Mouse (Mus musculus): ENCODE data around the gene Gm28035. TPM values are rescaled to one million over a fixed set of nuclear protein-coding genes. Genes with fewer than 3 reads are reported as not detected.

Gm28035 gene
- polyA plus RNA-seq, 1 experiment from 2014 or later, result 0.30 TPM

Other genes starting within 250 kb of the Gm28035 start
- gene Wdr34, start 191.7 kb upstream of the Gm28035 start, polyA plus RNA-seq (2015; fragmentation: Nextera tagmentation; extraction: Ambion mirVana), result 23.2 and 26.1 TPM in 2 replicates
- gene Set, start 183.2 kb upstream of the Gm28035 start, polyA plus RNA-seq (2015; fragmentation: Nextera tagmentation; extraction: Ambion mirVana), result 324 and 336 TPM in 2 replicates
- 8.9 and 9.6 TPM in 2 replicates for gene Pkn3, start 162.9 kb upstream of the Gm28035 start, polyA plus RNA-seq (2015; fragmentation: Nextera tagmentation; extraction: Ambion mirVana)
- 37.4 and 41.4 TPM in 2 replicates for gene Zdhhc12, start 146.9 kb upstream of the Gm28035 start, polyA plus RNA-seq (2015; fragmentation: Nextera tagmentation; extraction: Ambion mirVana)
- gene Zer1, start 116.0 kb upstream of the Gm28035 start, polyA plus RNA-seq (2015; fragmentation: Nextera tagmentation; extraction: Ambion mirVana), result 5.1 and 5.4 TPM in 2 replicates
- 5.2 and 5.4 TPM in 2 replicates for gene Tbc1d13, start 106.8 kb upstream of the Gm28035 start, polyA plus RNA-seq (2015; fragmentation: Nextera tagmentation; extraction: Ambion mirVana)
- 17.5 and 19.0 TPM in 2 replicates for gene Endog, start 69.1 kb upstream of the Gm28035 start, polyA plus RNA-seq (2015; fragmentation: Nextera tagmentation; extraction: Ambion mirVana)
- gene Spout1, start 62.1 kb upstream of the Gm28035 start, polyA plus RNA-seq (2015; fragmentation: Nextera tagmentation; extraction: Ambion mirVana), result 62.7 and 65.6 TPM in 2 replicates
- gene Kyat1, start 34.7 kb upstream of the Gm28035 start, polyA plus RNA-seq (2015; fragmentation: Nextera tagmentation; extraction: Ambion mirVana), result 25.8 and 39.2 TPM in 2 replicates
- 34.0 and 40.1 TPM in 2 replicates for gene Lrrc8a, start 2.9 kb upstream of the Gm28035 start, polyA plus RNA-seq (2015; fragmentation: Nextera tagmentation; extraction: Ambion mirVana)
- gene Phyhd1, start 25.6 kb downstream of the Gm28035 start, polyA plus RNA-seq (2015; fragmentation: Nextera tagmentation; extraction: Ambion mirVana), result 13.3 and 13.5 TPM in 2 replicates
- gene Gm28038, start 40.5 kb downstream of the Gm28035 start, polyA plus RNA-seq (2015; fragmentation: Nextera tagmentation; extraction: Ambion mirVana), result not detected in 2 replicates
- gene Dolk, start 45.8 kb downstream of the Gm28035 start, polyA plus RNA-seq (2015; fragmentation: Nextera tagmentation; extraction: Ambion mirVana), result 32.4 and 34.0 TPM in 2 replicates
- gene Nup188, start 45.8 kb downstream of the Gm28035 start, polyA plus RNA-seq (2015; fragmentation: Nextera tagmentation; extraction: Ambion mirVana), result 26.0 and 30.5 TPM in 2 replicates
- 107 and 118 TPM in 2 replicates for gene Sh3glb2, start 118.8 kb downstream of the Gm28035 start, polyA plus RNA-seq (2015; fragmentation: Nextera tagmentation; extraction: Ambion mirVana)
- gene Miga2, start 123.7 kb downstream of the Gm28035 start, polyA plus RNA-seq (2015; fragmentation: Nextera tagmentation; extraction: Ambion mirVana), result 26.2 and 26.3 TPM in 2 replicates
- 39.0 and 45.8 TPM in 2 replicates for gene Dolpp1, start 151.7 kb downstream of the Gm28035 start, polyA plus RNA-seq (2015; fragmentation: Nextera tagmentation; extraction: Ambion mirVana)
- 27.7 and 29.0 TPM in 2 replicates for gene Crat, start 175.2 kb downstream of the Gm28035 start, polyA plus RNA-seq (2015; fragmentation: Nextera tagmentation; extraction: Ambion mirVana)
- 138 and 146 TPM in 2 replicates for gene Ptpa, start 175.5 kb downstream of the Gm28035 start, polyA plus RNA-seq (2015; fragmentation: Nextera tagmentation; extraction: Ambion mirVana)
- gene Ier5l, start 233.7 kb downstream of the Gm28035 start, polyA plus RNA-seq (2015; fragmentation: Nextera tagmentation; extraction: Ambion mirVana), result 0.56 and 0.83 TPM in 2 replicates